Mouse (Mus musculus) lung, postnatal 25 days (tissue): ENCODE measurements at regions not wholly inside any gene's neighbourhood (a gene's known extent, or its start where the extent isn't known, plus 50 kb on each side); places are given as distances from the start of the nearest gene placed in this dataset.

ENCODE experiments used
- DNase-seq: peaks from one replicate; pipeline ENCODE4 v3.0.0; 2022; ENCODE audit warnings: low spot score

GRCm38 (mm10) chr5:118424764-118425568 lies 135.5 kb upstream of the Med13l start:
- DNase-seq = peak; percentile 90

GRCm38 (mm10) chr5:118426673-118427072 lies 133.8 kb upstream of the Med13l start:
- no peak for DNase-seq

- DNase-seq = no peak
Measured at GRCm38 (mm10) chr5:118428323-118429095, 132.0 kb upstream of the Med13l start.

GRCm38 (mm10) chr5:118433599-118433998 lies 126.9 kb upstream of the Med13l start:
- no peak for DNase-seq

GRCm38 (mm10) chr5:118434718-118435555 lies 125.5 kb upstream of the Med13l start:
- DNase-seq = no peak

- no peak for DNase-seq
Measured at GRCm38 (mm10) chr5:118435556-118435950, 124.9 kb upstream of the Med13l start.

GRCm38 (mm10) chr5:118436035-118436434 lies 124.4 kb upstream of the Med13l start:
- DNase-seq = no peak

- DNase-seq = no peak
Measured at GRCm38 (mm10) chr5:118436474-118437306, 123.8 kb upstream of the Med13l start.

- no peak for DNase-seq
Measured at GRCm38 (mm10) chr5:118437307-118437610, 123.2 kb upstream of the Med13l start.

GRCm38 (mm10) chr5:118438016-118438415 lies 122.5 kb upstream of the Med13l start:
- DNase-seq = no peak

GRCm38 (mm10) chr5:118444538-118445251 lies 115.8 kb upstream of the Med13l start:
- DNase-seq = no peak

- DNase-seq = no peak
Measured at GRCm38 (mm10) chr5:118445252-118445987, 115.1 kb upstream of the Med13l start.

GRCm38 (mm10) chr5:118445988-118446280 lies 114.5 kb upstream of the Med13l start:
- DNase-seq = no peak

GRCm38 (mm10) chr5:118446878-118447277 lies 113.6 kb upstream of the Med13l start:
- peak; percentile 35 for DNase-seq

- DNase-seq = no peak
Measured at GRCm38 (mm10) chr5:118447366-118447765, 113.1 kb upstream of the Med13l start.

- no peak for DNase-seq
Measured at GRCm38 (mm10) chr5:118448884-118449515, 111.5 kb upstream of the Med13l start.

- no peak for DNase-seq
Measured at GRCm38 (mm10) chr5:118449893-118450292, 110.6 kb upstream of the Med13l start.

GRCm38 (mm10) chr5:118452052-118452451 lies 108.4 kb upstream of the Med13l start:
- DNase-seq = no peak

- no peak for DNase-seq
Measured at GRCm38 (mm10) chr5:118454096-118454495, 106.4 kb upstream of the Med13l start.
